Comparison of ENCODE assay signal across 25 mouse cellular contexts in genomic region chr4:46791268-46791951, GRCm38 (mm10).
A peak's percentile ranks its signal among the peaks of the same experiment; 100 is the strongest.
DNase-seq lines count a peak whose midpoint lies in the region; ATAC-seq and TF ChIP-seq lines count a peak whose summit lies in the region.
"Had no signal": no experiment of that assay in that cellular context is flagged by ENCODE, and none has a peak within 500 bp of the region (broad histone marks: within the 10 kb centered on the region; RNA-seq: fewer than 3 reads in every experiment).

No protein-coding gene starts in this region.

- TF ChIP-seq CTCF in left cerebral cortex, adult 2 months (IDR thresholded peaks at IDR 0.05), result no peak

- DNase-seq in embryonic facial prominence, embryonic 14.5 days (ENCODE audit: low spot score), result peak; percentile 13
- DNase-seq in embryonic facial prominence, embryonic 10.5 days (ENCODE audit: low spot score), result no peak
- DNase-seq in left cerebral cortex, adult 2 months (ENCODE audit: extremely low spot score in 1 of 2, low spot score in 2 of 2), result no peak
- DNase-seq in left cerebral cortex, postnatal 10 days (ENCODE audit: extremely low spot score in 1 of 2, low spot score in 2 of 2), result no peak
- peak; percentile 80 for DNase-seq in 416B (ENCODE audit: low read depth)
- no peak for DNase-seq in left cerebral cortex, postnatal 36 days (ENCODE audit: low spot score in 2 of 2)
- DNase-seq: adrenal gland, postnatal 25 days; cerebellum, adult 11-12 months; cerebellum, postnatal 25 days; forebrain, postnatal 0 days; heart, postnatal 36 days; kidney, adult 9 months; retina, postnatal 1 day; right cerebral cortex, postnatal 25 days; spleen, adult 18-20 months; thymus, postnatal 14 days had no signal

- H3K9me3 ChIP-seq in embryonic facial prominence, embryonic 14.5 days (ENCODE audit: control insufficient read depth, low read length), result no peaks in the 10 kb centered on the region
- H3K9me3 ChIP-seq in embryonic facial prominence, embryonic 10.5 days, result no peaks in the 10 kb centered on the region
- H3K9me3 ChIP-seq: hindbrain, embryonic 15.5 days; intestine, embryonic 15.5 days; limb, embryonic 12.5 days; liver, embryonic 15.5 days; midbrain, embryonic 12.5 days had no signal

- H3K9ac ChIP-seq in embryonic facial prominence, embryonic 14.5 days (ENCODE audit: low read depth, low read length), result no peak overlapping the region
- H3K9ac ChIP-seq: forebrain, postnatal 0 days; hindbrain, embryonic 15.5 days; intestine, embryonic 15.5 days; limb, embryonic 12.5 days; liver, embryonic 15.5 days; midbrain, embryonic 12.5 days had no signal

- H3K27ac ChIP-seq in embryonic facial prominence, embryonic 14.5 days (replicated peaks; ENCODE audit: low read depth, low read length), result no peak overlapping the region
- no peak overlapping the region for H3K27ac ChIP-seq in embryonic facial prominence, embryonic 10.5 days (replicated peaks)
- peak overlapping the region; percentile 45; the same call in 1 of the 2 replicates for H3K27ac ChIP-seq in left cerebral cortex, adult 2 months
- H3K27ac ChIP-seq: hindbrain, embryonic 15.5 days; intestine, embryonic 15.5 days; limb, embryonic 12.5 days; liver, embryonic 15.5 days; macrophage; midbrain, embryonic 12.5 days had no signal

- H3K27me3 ChIP-seq in embryonic facial prominence, embryonic 14.5 days (replicated peaks; ENCODE audit: control insufficient read depth, insufficient read depth, low read length), result no peaks in the 10 kb centered on the region
- no peaks in the 10 kb centered on the region for H3K27me3 ChIP-seq in embryonic facial prominence, embryonic 10.5 days (replicated peaks; ENCODE audit: low read depth, poor library complexity, severe bottlenecking)
- H3K27me3 ChIP-seq: hindbrain, embryonic 15.5 days; intestine, embryonic 15.5 days; limb, embryonic 12.5 days; liver, embryonic 15.5 days; midbrain, embryonic 12.5 days had no signal

- WGBS in embryonic facial prominence, embryonic 14.5 days, result 69% methylated on average over 14 of the region's 14 CpGs
- WGBS in embryonic facial prominence, embryonic 10.5 days, result 80% methylated on average over 14 of the region's 14 CpGs

- H3K4me3 ChIP-seq in embryonic facial prominence, embryonic 14.5 days (ENCODE audit: low read depth, low read length), result no peak overlapping the region
- no peak overlapping the region for H3K4me3 ChIP-seq in embryonic facial prominence, embryonic 10.5 days
- H3K4me3 ChIP-seq in left cerebral cortex, adult 2 months, result no peak overlapping the region
- H3K4me3 ChIP-seq: hindbrain, embryonic 15.5 days; intestine, embryonic 15.5 days; limb, embryonic 12.5 days; liver, embryonic 15.5 days; midbrain, embryonic 12.5 days had no signal

- ATAC-seq in embryonic facial prominence, embryonic 14.5 days (ENCODE audit: low read depth), result no peak
- peak; percentile 77 to 78 for ATAC-seq in hematopoietic stem cell, adult 5-6 weeks (replicated peaks in 1 of 2; ENCODE audit: insufficient read depth in 1 of 2, low FRiP score in 2 of 2, low TSS enrichment in 1 of 2, low read depth in 1 of 2, poor library complexity in 2 of 2, severe bottlenecking in 2 of 2)
- no peak for ATAC-seq in activated CD4-positive, CD25-positive, alpha-beta regulatory T cell, adult 4 months
- ATAC-seq: CD4-positive, CD25-positive, alpha-beta regulatory T cell, adult 4 months; forebrain, postnatal 0 days; intestine, embryonic 15.5 days had no signal

- H3K4me2 ChIP-seq in embryonic facial prominence, embryonic 14.5 days (ENCODE audit: low read depth, low read length), result no peak overlapping the region
- H3K4me2 ChIP-seq: hindbrain, embryonic 15.5 days; intestine, embryonic 15.5 days; limb, embryonic 12.5 days; liver, embryonic 15.5 days; midbrain, embryonic 12.5 days had no signal

- intact Hi-C loops in left cerebral cortex, adult 2 months (cut with DNase I), result no loop called here
- intact Hi-C loops in left cerebral cortex, postnatal 10 days (cut with DNase I), result no loop called here
- intact Hi-C loops in left cerebral cortex, postnatal 36 days (cut with DNase I), result loop anchor here (2.0 to 5.0 kb wide), 2 partner anchors 36 to 47 kb away; no protein-coding TSS in a partner anchor

- H3K4me1 ChIP-seq in embryonic facial prominence, embryonic 14.5 days (ENCODE audit: control insufficient read depth, insufficient read depth, low read length), result no peaks in the 10 kb centered on the region
- peaks cover 16% of the 10 kb centered on the region for H3K4me1 ChIP-seq in embryonic facial prominence, embryonic 10.5 days
- H3K4me1 ChIP-seq: hindbrain, embryonic 15.5 days; intestine, embryonic 15.5 days; liver, embryonic 15.5 days; midbrain, embryonic 12.5 days had no signal

- no peaks in the 10 kb centered on the region for H3K36me3 ChIP-seq in embryonic facial prominence, embryonic 14.5 days (ENCODE audit: control insufficient read depth, insufficient read depth, low read length)
- no peaks in the 10 kb centered on the region for H3K36me3 ChIP-seq in embryonic facial prominence, embryonic 10.5 days (replicated peaks)
- H3K36me3 ChIP-seq: intestine, embryonic 15.5 days; limb, embryonic 12.5 days; liver, embryonic 15.5 days; midbrain, embryonic 12.5 days had no signal

Comparison
In these comparisons a context has a peak if more than half of its experiments do, and no peak if none do; other contexts are left out.
1. DNase-seq: peak in embryonic facial prominence, embryonic 14.5 days (single experiment) and 416B (single experiment); none in embryonic facial prominence, embryonic 10.5 days (single experiment), left cerebral cortex, adult 2 months (0 of 2), left cerebral cortex, postnatal 10 days (0 of 2) and left cerebral cortex, postnatal 36 days (0 of 2).
2. ATAC-seq: peak in hematopoietic stem cell, adult 5-6 weeks (2 of 2); none in embryonic facial prominence, embryonic 14.5 days (single experiment) and activated CD4-positive, CD25-positive, alpha-beta regulatory T cell, adult 4 months (single experiment).